Mouse (Mus musculus) midbrain, embryonic 15.5 days (tissue): ENCODE data around the gene Trpv4. TPM values are rescaled to one million over a fixed set of nuclear protein-coding genes. Genes with fewer than 3 reads are reported as not detected.

Source experiments
- ATAC-seq: fragments of 200-750 bp; cut with Nextera tagmentation; replicated peaks from 2 replicates; pipeline ENCODE4 v1.8.0; 2017; ENCODE audit warnings: moderate TSS enrichment
- H3K27ac ChIP-seq: fragments of 300-500 bp; sonication (generic); 2 replicates; pipeline ENCODE4 v1.5.1; 2015; ENCODE audit warnings: mild to moderate bottlenecking, inconsistent platforms
- H3K27me3 ChIP-seq: fragments of 300-500 bp; sonication (generic); replicated peaks from 2 replicates; pipeline ENCODE4 v1.6.1; 2015; ENCODE audit warnings: inconsistent platforms
- H3K36me3 ChIP-seq: fragments of 300-500 bp; sonication (generic); replicated peaks from 2 replicates; pipeline ENCODE4 v1.6.1; 2015; ENCODE audit warnings: inconsistent platforms
- H3K4me1 ChIP-seq: fragments of 300-500 bp; sonication (generic); 2 replicates; pipeline ENCODE4 v1.6.1; 2015; ENCODE audit warnings: inconsistent platforms
- H3K4me2 ChIP-seq: fragments of 300-500 bp; sonication (generic); 2 replicates; pipeline ENCODE4 v1.6.1; 2015; ENCODE audit warnings: inconsistent platforms, mild to moderate bottlenecking, moderate library complexity
- H3K4me3 ChIP-seq: fragments of 300-500 bp; sonication (generic); 2 replicates; pipeline ENCODE4 v1.5.1; 2015; ENCODE audit warnings: mild to moderate bottlenecking, inconsistent platforms
- H3K9ac ChIP-seq: fragments of 300-500 bp; sonication (generic); 2 replicates; pipeline ENCODE4 v1.6.1; 2015; ENCODE audit warnings: mild to moderate bottlenecking, inconsistent platforms
- H3K9me3 ChIP-seq: fragments of 300-500 bp; sonication (generic); 2 replicates; pipeline ENCODE4 v1.6.1; 2016; ENCODE audit warnings: inconsistent platforms
- WGBS: fragments of 180-500 bp; shearing (Covaris S2); methylation state at CpG from one replicate; pipeline ENCODE4 v1.1.7; 2015; ENCODE audit warnings: mixed read lengths; 5-methylcytosine and 5-hydroxymethylcytosine counted together
- polyA plus RNA-seq: library from polyadenylated mRNA; unstranded; fragments of >200 nt; fragmentation: Nextera tagmentation; extraction: Ambion mirVana; gene quantifications from 2 replicates; pipeline ENCODE4 v1.2.1, GENCODE M21; 2015

Gene Trpv4
- polyA plus RNA-seq, 1 experiment from 2014 or later: 0.92 TPM

DNA sequence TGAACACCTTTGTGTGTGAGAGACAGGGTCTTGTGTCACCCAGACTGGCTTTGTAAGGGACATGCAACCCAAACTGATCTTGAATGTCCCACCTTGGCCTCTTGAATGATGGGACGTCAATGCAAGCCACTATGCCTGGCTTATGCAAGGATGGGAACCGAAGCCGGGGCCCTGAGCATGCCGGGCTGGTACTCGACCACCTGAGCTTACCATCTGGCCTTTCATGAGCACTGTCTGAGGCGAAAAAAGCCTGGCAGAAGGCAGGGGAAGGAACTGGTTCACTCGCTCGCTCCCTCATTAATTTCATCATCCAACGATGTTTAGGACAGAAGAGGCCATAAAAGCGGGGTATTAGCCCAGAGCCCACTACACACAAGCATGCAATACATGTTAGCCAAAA lies 17.4 kb downstream of the Trpv4 start:
- WGBS: 78% methylated on average over 10 of the region's 10 CpGs
- no peak for ATAC-seq
- H3K27ac ChIP-seq: no peak overlapping the region

GRCm38 (mm10) chr5:114639645-114639957 lies 18.6 kb downstream of the Trpv4 start:
- Histone ChIP-seq H3K27me3 (peaks cover 9% of the 10 kb centered on the region; the same call in 1 of the 2 replicates), H3K4me1 (peaks cover 7% of the 10 kb centered on the region; the same call in 1 of the 2 replicates), H3K4me3 (0 out of 2 replicates have a peak overlapping the region, but pooled peaks have one; percentile 11), H3K9me3 (no peaks in the 10 kb centered on the region), H3K9ac (no peak overlapping the region), H3K27ac (no peak overlapping the region), H3K4me2 (peak overlapping the region; percentile 43), H3K36me3 (no peaks in the 10 kb centered on the region)
- ATAC-seq: no peak
- WGBS: 23% methylated on average over 7 of the region's 7 CpGs

More for the DNA sequence above, 17.4 kb downstream of the Trpv4 start:
- no peak overlapping the region for H3K4me3 ChIP-seq
- no peak overlapping the region for H3K4me2 ChIP-seq
- no peaks in the 10 kb centered on the region for H3K9me3 ChIP-seq
- no peak overlapping the region for H3K9ac ChIP-seq
- H3K36me3 ChIP-seq: no peaks in the 10 kb centered on the region
- H3K27me3 ChIP-seq: peaks cover 10% of the 10 kb centered on the region
- H3K4me1 ChIP-seq: peaks cover 7% of the 10 kb centered on the region; the same call in 1 of the 2 replicates

DNA sequence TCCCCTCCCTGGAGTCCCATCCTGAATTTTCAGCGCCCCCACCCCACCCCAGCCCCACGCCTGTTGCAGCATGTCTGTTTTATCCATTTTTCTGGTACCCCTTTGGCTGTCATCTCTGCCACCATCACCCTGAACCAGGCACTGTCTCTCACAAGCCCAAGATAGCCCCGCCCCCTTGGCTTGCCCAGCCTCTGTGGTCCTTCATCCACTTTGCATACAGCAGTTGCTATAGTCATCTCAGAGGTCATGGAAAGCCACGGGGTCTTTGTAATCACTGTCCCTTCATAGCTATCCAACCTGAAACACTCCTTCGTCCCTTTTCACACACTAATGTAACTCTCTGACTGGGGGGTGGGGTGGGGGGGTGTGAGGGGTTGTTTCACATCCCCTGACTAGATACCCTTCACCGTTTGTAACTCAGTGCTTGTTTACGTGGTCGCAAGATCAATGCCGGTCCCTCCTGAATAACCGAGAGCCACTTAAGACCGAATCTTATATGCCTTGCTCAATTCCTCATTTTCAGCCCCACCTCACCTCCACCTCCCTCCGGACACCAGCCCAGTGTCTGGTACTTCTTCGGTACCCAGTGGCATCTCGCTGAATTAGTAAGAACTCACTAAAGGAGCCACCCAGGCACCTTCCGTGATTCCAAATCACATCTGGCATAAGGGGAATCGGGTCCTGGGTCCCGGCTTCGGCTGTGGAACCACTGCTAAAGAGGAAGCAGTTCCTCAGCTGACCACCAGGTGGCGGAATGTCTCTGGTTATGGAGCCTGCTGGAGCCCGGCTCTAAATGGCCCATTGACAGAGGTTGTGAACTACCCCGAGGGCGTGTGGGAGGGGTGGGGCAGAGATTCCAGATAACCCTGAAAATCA lies 19.2 kb downstream of the Trpv4 start:
- H3K9ac ChIP-seq: no peak overlapping the region
- ATAC-seq: peak; percentile 74
- peaks cover 9% of the 10 kb centered on the region; the same call in 1 of the 2 replicates for H3K27me3 ChIP-seq
- WGBS: 10% methylated on average over 22 of the region's 22 CpGs
- H3K4me2 ChIP-seq: peak overlapping the region; percentile 43
- no peaks in the 10 kb centered on the region for H3K9me3 ChIP-seq
- peak overlapping the region; percentile 11; the same call in 1 of the 2 replicates for H3K4me3 ChIP-seq
- H3K36me3 ChIP-seq: no peaks in the 10 kb centered on the region
- peaks cover 7% of the 10 kb centered on the region; the same call in 1 of the 2 replicates for H3K4me1 ChIP-seq
- H3K27ac ChIP-seq: no peak overlapping the region

GRCm38 (mm10) chr5:114636091-114636490 lies 22.1 kb downstream of the Trpv4 start:
- Histone ChIP-seq H3K9me3 (no peaks in the 10 kb centered on the region), H3K36me3 (no peaks in the 10 kb centered on the region), H3K9ac (no peak overlapping the region), H3K4me3 (no peak overlapping the region), H3K4me1 (peaks cover 7% of the 10 kb centered on the region; the same call in 1 of the 2 replicates), H3K4me2 (no peak overlapping the region), H3K27ac (no peak overlapping the region), H3K27me3 (peaks cover 9% of the 10 kb centered on the region; the same call in 1 of the 2 replicates)
- ATAC-seq: no peak
- WGBS: 80% methylated on average over 25 of the region's 25 CpGs

- no peaks in the 10 kb centered on the region for H3K36me3 ChIP-seq
- H3K4me3 ChIP-seq: no peak overlapping the region
- no peak overlapping the region for H3K27ac ChIP-seq
- H3K27me3 ChIP-seq: no peaks in the 10 kb centered on the region
- no peaks in the 10 kb centered on the region for H3K4me1 ChIP-seq
- no peak overlapping the region for H3K4me2 ChIP-seq
- 40% methylated on average over 2 of the region's 2 CpGs for WGBS
- no peak overlapping the region for H3K9ac ChIP-seq
- H3K9me3 ChIP-seq: no peaks in the 10 kb centered on the region
- ATAC-seq: no peak
These were observed 26.9 kb downstream of the Trpv4 start for GRCm38 (mm10) chr5:114631336-114631735.

- Histone ChIP-seq H3K9me3 (no peaks in the 10 kb centered on the region), H3K4me3 (no peak overlapping the region), H3K4me1 (no peaks in the 10 kb centered on the region), H3K27me3 (no peaks in the 10 kb centered on the region), H3K27ac (no peak overlapping the region), H3K36me3 (no peaks in the 10 kb centered on the region), H3K9ac (no peak overlapping the region), H3K4me2 (no peak overlapping the region)
- ATAC-seq: no peak
- 27% methylated on average over 3 of the region's 3 CpGs for WGBS
These were observed 32.6 kb downstream of the Trpv4 start for GRCm38 (mm10) chr5:114625590-114625989.

GRCm38 (mm10) chr5:114620305-114620704 lies 37.9 kb downstream of the Trpv4 start:
- 45% methylated on average over 6 of the region's 6 CpGs for WGBS
- ATAC-seq: no peak

DNA sequence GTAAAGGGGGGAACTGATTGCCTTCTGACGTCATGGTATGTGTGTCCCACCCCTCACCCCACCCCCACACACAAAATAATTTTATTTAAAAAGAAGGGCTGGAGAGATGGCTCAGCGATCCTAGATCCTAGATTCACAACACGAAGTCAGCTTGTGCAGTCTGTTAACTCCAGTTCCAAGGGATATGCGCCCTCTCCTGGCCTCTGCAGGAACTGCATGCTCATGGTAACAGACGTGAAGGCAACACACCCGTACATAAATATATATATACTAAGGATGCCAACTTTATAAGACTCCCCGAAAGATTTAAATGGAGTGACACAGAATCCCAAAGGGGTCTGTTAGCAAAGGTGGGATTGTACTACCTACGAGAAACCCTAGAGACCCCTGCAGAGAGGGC lies 39.4 kb downstream of the Trpv4 start:
- no peaks in the 10 kb centered on the region for H3K36me3 ChIP-seq
- no peaks in the 10 kb centered on the region for H3K27me3 ChIP-seq
- 25% methylated on average over 8 of the region's 8 CpGs for WGBS

More at GRCm38 (mm10) chr5:114620305-114620704, 37.9 kb downstream of the Trpv4 start:
- H3K4me2 ChIP-seq: no peak overlapping the region
- H3K27ac ChIP-seq: no peak overlapping the region
- H3K9me3 ChIP-seq: no peaks in the 10 kb centered on the region
- H3K4me3 ChIP-seq: no peak overlapping the region
- no peak overlapping the region for H3K9ac ChIP-seq
- H3K4me1 ChIP-seq: no peaks in the 10 kb centered on the region
- no peaks in the 10 kb centered on the region for H3K36me3 ChIP-seq
- no peaks in the 10 kb centered on the region for H3K27me3 ChIP-seq

GRCm38 (mm10) chr5:114617809-114618208 lies 40.4 kb downstream of the Trpv4 start:
- Histone ChIP-seq H3K4me2 (no peak overlapping the region), H3K4me3 (no peak overlapping the region), H3K36me3 (no peaks in the 10 kb centered on the region), H3K9ac (no peak overlapping the region), H3K4me1 (no peaks in the 10 kb centered on the region), H3K27me3 (no peaks in the 10 kb centered on the region), H3K27ac (no peak overlapping the region), H3K9me3 (no peaks in the 10 kb centered on the region)
- WGBS: 87% methylated on average over 12 of the region's 12 CpGs
- ATAC-seq: no peak

More for the DNA sequence above, 39.4 kb downstream of the Trpv4 start:
- H3K4me3 ChIP-seq: no peak overlapping the region
- H3K9ac ChIP-seq: no peak overlapping the region
- no peaks in the 10 kb centered on the region for H3K9me3 ChIP-seq
- H3K4me1 ChIP-seq: no peaks in the 10 kb centered on the region
- no peak overlapping the region for H3K4me2 ChIP-seq
- 0 out of 2 replicates have a peak, but pooled peaks have one; percentile 12 for ATAC-seq
- no peak overlapping the region for H3K27ac ChIP-seq

- H3K9ac ChIP-seq: no peak overlapping the region
- no peak overlapping the region for H3K4me2 ChIP-seq
- H3K27me3 ChIP-seq: no peaks in the 10 kb centered on the region
- no peaks in the 10 kb centered on the region for H3K36me3 ChIP-seq
- WGBS: 86% methylated on average over 11 of the region's 11 CpGs
- ATAC-seq: no peak
- no peaks in the 10 kb centered on the region for H3K4me1 ChIP-seq
- no peak overlapping the region for H3K4me3 ChIP-seq
- H3K9me3 ChIP-seq: no peaks in the 10 kb centered on the region
- no peak overlapping the region for H3K27ac ChIP-seq
These were observed 41.7 kb downstream of the Trpv4 start for GRCm38 (mm10) chr5:114616336-114617061.

- Histone ChIP-seq H3K27me3 (no peaks in the 10 kb centered on the region), H3K27ac (no peak overlapping the region), H3K4me3 (no peak overlapping the region), H3K36me3 (no peaks in the 10 kb centered on the region), H3K9me3 (no peaks in the 10 kb centered on the region), H3K4me1 (no peaks in the 10 kb centered on the region), H3K9ac (no peak overlapping the region), H3K4me2 (no peak overlapping the region)
- no peak for ATAC-seq
- 66% methylated on average over 7 of the region's 7 CpGs for WGBS
These were observed 43.4 kb downstream of the Trpv4 start for GRCm38 (mm10) chr5:114614863-114615262.

DNA sequence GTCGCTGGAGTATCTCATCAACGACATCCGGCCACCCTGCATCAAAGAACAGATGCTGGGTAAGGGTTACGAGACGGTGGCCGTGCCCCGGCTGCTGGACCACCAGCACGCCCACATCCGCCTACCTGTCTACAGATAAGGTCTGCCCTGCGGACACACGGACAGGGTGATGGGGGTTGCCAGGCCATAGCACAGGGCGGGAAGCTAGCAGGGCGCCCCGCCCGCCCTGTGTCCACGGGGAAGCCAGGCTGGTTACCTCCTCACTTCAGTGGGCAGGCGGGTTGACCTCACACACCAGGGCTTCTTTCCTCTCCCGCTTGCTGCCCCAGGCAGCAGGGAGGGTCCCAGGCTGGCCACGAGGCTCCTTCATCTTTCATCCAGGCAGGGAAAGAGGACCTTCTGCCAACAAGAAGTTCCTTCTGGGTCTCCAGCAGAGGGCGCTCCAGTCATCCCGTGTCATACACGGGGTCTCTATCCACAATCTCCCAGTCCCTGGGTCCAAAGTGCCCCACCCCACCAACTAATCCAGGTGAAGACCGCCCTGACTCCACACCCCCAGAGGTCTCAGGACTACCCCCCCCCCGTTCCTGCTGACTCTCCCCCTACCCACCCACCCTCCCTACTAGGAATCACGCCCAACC lies 46.1 kb downstream of the Trpv4 start:
- 74% methylated on average over 24 of the region's 25 CpGs for WGBS

More for the DNA sequence above, 46.1 kb downstream of the Trpv4 start:
- no peak overlapping the region for H3K9ac ChIP-seq
- H3K27ac ChIP-seq: no peak overlapping the region
- no peak for ATAC-seq
- H3K4me3 ChIP-seq: no peak overlapping the region
- H3K9me3 ChIP-seq: no peaks in the 10 kb centered on the region
- H3K4me2 ChIP-seq: no peak overlapping the region
- H3K27me3 ChIP-seq: no peaks in the 10 kb centered on the region
- peaks cover 25% of the 10 kb centered on the region for H3K4me1 ChIP-seq
- no peaks in the 10 kb centered on the region for H3K36me3 ChIP-seq
